Mouse (Mus musculus) heart, embryonic 14.5 days (tissue): ENCODE measurements at regions not wholly inside any gene's neighbourhood (a gene's known extent, or its start where the extent isn't known, plus 50 kb on each side); places are given as distances from the start of the nearest gene placed in this dataset.

ENCODE experiments used
- ATAC-seq: fragments of 200-750 bp; cut with Nextera tagmentation; 2 replicates; pipeline ENCODE4 v1.8.0; 2017; ENCODE audit warnings: low read depth, moderate TSS enrichment; ENCODE audit not compliant: insufficient number of reproducible peaks, insufficient read depth, low FRiP score
- H3K27ac ChIP-seq, 2 experiments: fragments of 200-500 bp in 1 of 2; fragments of 300-500 bp in 1 of 2; sonication (generic) in 1 of 2; replicated peaks in 1 of 2; 2 replicates each; pipeline ENCODE4 v1.5.1; 2012 to 2014; ENCODE audit warnings: low read depth in 2 of 2, low read length in 2 of 2, control low read depth in 1 of 2, mild to moderate bottlenecking in 1 of 2, mixed read lengths in 1 of 2; ENCODE audit not compliant: control insufficient read depth in 1 of 2, insufficient read depth in 1 of 2
- H3K27me3 ChIP-seq: fragments of 300-500 bp; sonication (generic); 2 replicates; pipeline ENCODE4 v1.6.1; 2014; ENCODE audit warnings: mild to moderate bottlenecking, low read length, control low read depth; ENCODE audit not compliant: control insufficient read depth, insufficient read depth
- H3K36me3 ChIP-seq: fragments of 300-500 bp; sonication (generic); 2 replicates; pipeline ENCODE4 v1.6.1; 2014; ENCODE audit warnings: mild to moderate bottlenecking, control low read depth, low read length, mixed read lengths; ENCODE audit not compliant: control insufficient read depth, insufficient read depth
- H3K4me1 ChIP-seq, 2 experiments: fragments of 200-500 bp in 1 of 2; fragments of 300-500 bp in 1 of 2; sonication (generic) in 1 of 2; 2 replicates each; pipeline ENCODE4 v1.6.1; 2012 to 2014; ENCODE audit warnings: low read length in 2 of 2, control low read depth in 1 of 2, mixed read lengths in 1 of 2; ENCODE audit not compliant: control insufficient read depth in 2 of 2, insufficient read depth in 2 of 2
- H3K4me2 ChIP-seq: fragments of 300-500 bp; sonication (generic); 2 replicates; pipeline ENCODE4 v1.6.1; 2014; ENCODE audit warnings: mild to moderate bottlenecking, low read length
- H3K4me3 ChIP-seq, 2 experiments: fragments of 200-500 bp in 1 of 2; fragments of 300-500 bp in 1 of 2; sonication (generic) in 1 of 2; 2 replicates each; pipeline ENCODE4 v1.5.1; 2012 to 2014; ENCODE audit warnings: low read length in 2 of 2, mild to moderate bottlenecking in 2 of 2, control low read depth in 1 of 2, low read depth in 1 of 2, moderate library complexity in 1 of 2; ENCODE audit not compliant: control insufficient read depth in 1 of 2, insufficient read depth in 1 of 2
- H3K9ac ChIP-seq: fragments of 300-500 bp; sonication (generic); 2 replicates; pipeline ENCODE4 v1.6.1; 2014; ENCODE audit warnings: mild to moderate bottlenecking, low read length
- H3K9me3 ChIP-seq: fragments of 300-500 bp; sonication (generic); 2 replicates; pipeline ENCODE4 v1.6.1; 2016; ENCODE audit warnings: low read length, control low read depth; ENCODE audit not compliant: control insufficient read depth
- WGBS: fragments of 180-500 bp; shearing (Covaris S2); extraction: QIAGEN DNeasy Blood & Tissue Kit; methylation state at CpG from one replicate; pipeline ENCODE4 v1.1.7; 2014; 5-methylcytosine and 5-hydroxymethylcytosine counted together

DNA sequence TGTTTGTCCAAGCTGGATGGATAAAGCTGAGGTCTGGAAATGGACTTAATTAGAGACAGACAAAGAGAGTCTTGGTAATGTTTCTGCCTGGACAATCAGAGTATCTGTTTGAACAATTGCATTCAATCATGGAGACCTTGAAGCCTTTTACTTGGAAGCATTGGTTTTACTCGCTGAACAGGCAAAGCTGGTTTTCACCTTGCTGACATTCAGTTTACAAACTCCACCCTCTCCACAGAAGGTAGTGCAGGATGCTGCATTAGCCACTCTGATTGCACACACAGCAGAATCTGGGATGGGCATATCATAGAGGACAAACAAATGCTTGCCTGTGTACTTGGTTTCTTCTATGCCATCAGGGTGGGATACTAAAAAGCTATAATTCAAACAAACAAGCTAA is 541.4 kb downstream of the Adra2a start:
- Histone ChIP-seq H3K4me1 (no peaks in the 10 kb centered on the region), H3K9ac (no peak overlapping the region)
- 85% methylated on average over 1 of the region's 1 CpGs for WGBS

DNA sequence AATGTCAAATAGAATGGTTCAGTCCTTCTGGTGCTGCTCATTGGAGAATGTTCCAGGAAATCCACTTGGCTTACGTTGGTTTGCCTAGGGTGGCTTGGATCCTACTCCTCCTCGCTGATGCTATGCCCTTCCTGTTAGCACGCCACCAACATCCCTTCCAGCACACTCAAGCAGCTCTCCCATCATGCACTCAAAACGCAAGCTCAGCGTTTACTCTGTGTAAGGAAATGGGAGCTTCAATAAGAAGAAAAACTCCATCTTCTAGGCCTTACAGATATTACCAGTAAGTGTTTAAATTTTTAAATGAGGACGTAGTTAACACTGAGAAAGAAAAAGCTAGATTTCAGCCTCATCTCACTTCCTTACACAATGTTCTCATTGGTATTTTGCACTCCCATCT is 523.7 kb downstream of the Gpam start:
- H3K27ac ChIP-seq: no peak overlapping the region
- no peak overlapping the region for H3K9ac ChIP-seq
- ATAC-seq: no peak
- H3K4me2 ChIP-seq: no peak overlapping the region
- peaks cover 2% of the 10 kb centered on the region; the same call in 1 of the 2 replicates for H3K9me3 ChIP-seq
- 82% methylated on average over 6 of the region's 6 CpGs for WGBS
- H3K4me1 ChIP-seq: no peaks in the 10 kb centered on the region
- no peak overlapping the region for H3K4me3 ChIP-seq
- no peaks in the 10 kb centered on the region for H3K36me3 ChIP-seq
- H3K27me3 ChIP-seq: no peaks in the 10 kb centered on the region

More for the DNA sequence above, 541.4 kb downstream of the Adra2a start:
- Histone ChIP-seq H3K36me3 (no peaks in the 10 kb centered on the region), H3K4me3 (no peak overlapping the region), H3K9me3 (no peaks in the 10 kb centered on the region), H3K27me3 (no peaks in the 10 kb centered on the region), H3K27ac (no peak overlapping the region), H3K4me2 (no peak overlapping the region)
- no peak for ATAC-seq

DNA sequence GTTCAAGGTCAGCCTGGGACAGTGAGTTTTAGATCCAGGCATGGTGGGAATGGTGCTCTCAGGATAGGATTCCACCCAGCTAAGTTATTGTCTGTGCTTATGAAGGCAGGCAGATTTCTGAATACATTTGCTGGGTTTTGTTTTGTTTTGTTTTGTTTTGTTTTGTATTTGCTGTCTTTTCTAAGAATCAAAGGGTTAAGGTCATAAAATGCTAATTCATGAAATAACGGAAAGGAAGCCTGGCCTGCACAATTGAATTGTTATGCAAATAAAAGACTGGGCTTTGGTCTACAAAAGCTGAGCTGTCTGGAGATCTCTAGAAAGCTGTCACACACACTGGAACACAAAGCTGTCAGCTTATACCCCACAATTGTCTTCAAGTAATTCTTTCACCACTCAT is 521.7 kb downstream of the Gpam start:
- no peak for ATAC-seq
- H3K4me1 ChIP-seq: no peaks in the 10 kb centered on the region
- WGBS: 76% methylated on average over 1 of the region's 1 CpGs

DNA sequence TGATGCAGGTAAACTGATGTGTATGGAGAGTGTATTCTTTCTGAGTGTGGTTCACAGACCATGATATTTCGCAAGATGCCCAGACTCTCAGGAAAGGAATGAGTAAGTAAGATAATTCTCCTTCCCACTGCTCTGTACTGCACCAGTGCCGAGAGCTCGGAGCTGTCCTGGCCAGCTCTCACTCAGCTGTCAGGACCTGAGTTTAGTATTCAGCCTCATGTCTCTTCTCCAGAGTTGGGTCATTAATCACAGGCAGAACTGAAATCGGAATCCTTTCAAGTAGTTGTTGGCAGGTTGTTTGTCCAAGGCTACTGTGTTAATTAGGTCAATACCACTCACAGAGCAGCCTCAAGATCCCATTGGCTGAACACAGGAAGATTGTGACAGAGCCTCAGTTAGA is 510.1 kb downstream of the Gpam start:
- H3K9me3 ChIP-seq: no peaks in the 10 kb centered on the region
- H3K4me1 ChIP-seq: no peaks in the 10 kb centered on the region
- no peak overlapping the region for H3K9ac ChIP-seq
- no peaks in the 10 kb centered on the region for H3K36me3 ChIP-seq
- no peaks in the 10 kb centered on the region for H3K27me3 ChIP-seq
- no peak overlapping the region for H3K4me3 ChIP-seq
- no peak for ATAC-seq
- WGBS: 43% methylated on average over 4 of the region's 4 CpGs
- H3K4me2 ChIP-seq: no peak overlapping the region
- no peak overlapping the region for H3K27ac ChIP-seq

More for the DNA sequence above, 521.7 kb downstream of the Gpam start:
- Histone ChIP-seq H3K27me3 (no peaks in the 10 kb centered on the region), H3K9me3 (peaks cover 2% of the 10 kb centered on the region; the same call in 1 of the 2 replicates), H3K4me3 (no peak overlapping the region), H3K9ac (no peak overlapping the region), H3K4me2 (no peak overlapping the region), H3K36me3 (no peaks in the 10 kb centered on the region), H3K27ac (no peak overlapping the region)
